Mouse (Mus musculus) cortical plate, adult 2 months (tissue): ENCODE data around the gene Prpf19. TPM values are rescaled to one million over a fixed set of nuclear protein-coding genes. Genes with fewer than 3 reads are reported as not detected.

Experiments used
- H3K27ac ChIP-seq: fragments of 200-500 bp; 2 replicates; pipeline ENCODE4 v1.5.1; 2012; ENCODE audit warnings: low read length, control low read depth, inconsistent platforms; ENCODE audit not compliant: insufficient read depth
- H3K4me1 ChIP-seq: fragments of 200-500 bp; 2 replicates; pipeline ENCODE4 v1.6.1; 2011; ENCODE audit warnings: low read length; ENCODE audit not compliant: control insufficient read depth, insufficient read depth
- H3K4me3 ChIP-seq: fragments of 200-500 bp; 2 replicates; pipeline ENCODE4 v1.5.1; 2011; ENCODE audit warnings: mild to moderate bottlenecking, low read length, control low read depth; ENCODE audit not compliant: insufficient read depth
- CTCF ChIP-seq: fragments of 200-500 bp; IDR thresholded peaks from 2 replicates; pipeline ENCODE4 v1.5.1; 2011; ENCODE audit warnings: mild to moderate bottlenecking, control low read depth, low read length; ENCODE audit not compliant: insufficient read depth; ENCODE audit errors: extremely low read depth
- POLR2A ChIP-seq: fragments of 200-500 bp; IDR thresholded peaks from 2 replicates; pipeline ENCODE4 v1.6.1; 2011; ENCODE audit warnings: mild to moderate bottlenecking, low read length, control low read depth; ENCODE audit not compliant: insufficient read depth; ENCODE audit errors: extremely low read depth
- polyA plus RNA-seq: library from polyadenylated mRNA; depleted of rRNA; stranded (reverse); fragments of >200 nt; gene quantifications from 2 replicates; pipeline ENCODE4 v1.2.3, GENCODE M21; 2012

Gene Prpf19
- polyA plus RNA-seq, 1 experiment = 219 TPM

DNA sequence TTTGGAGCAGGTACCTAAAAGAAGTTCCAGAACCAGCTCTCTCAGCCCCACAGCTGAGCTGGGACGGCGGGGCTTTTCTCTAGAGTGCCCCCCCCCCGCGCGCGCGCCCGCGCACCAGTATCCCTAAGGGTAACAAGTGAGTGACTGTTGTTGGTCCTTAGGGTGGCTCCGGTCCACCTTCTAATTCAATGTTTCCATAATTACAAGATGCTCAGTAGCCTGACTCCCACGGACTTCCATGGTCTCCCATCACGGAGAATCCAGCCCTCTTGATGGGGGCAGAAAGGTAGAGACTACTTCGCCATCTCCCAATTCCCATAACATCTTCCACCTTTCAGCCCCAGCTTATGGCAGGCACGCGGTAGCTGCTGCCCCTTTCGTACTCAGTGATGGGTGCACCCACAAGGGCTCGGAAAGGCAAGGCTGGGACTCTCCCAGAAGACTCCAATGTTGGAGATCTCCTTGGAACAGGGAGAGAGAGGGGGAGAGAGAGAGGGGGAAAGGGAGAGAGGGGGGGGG is 26.3 kb upstream of the Prpf19 start:
- peak overlapping the region; percentile 19; the same call in 1 of the 2 replicates for H3K27ac ChIP-seq
- peaks cover 1% of the 10 kb centered on the region; the same call in 1 of the 2 replicates for H3K4me1 ChIP-seq
- peak overlapping the region; percentile 91 for H3K4me3 ChIP-seq
- TF ChIP-seq CTCF (no peak), POLR2A (no peak)

- peaks cover 1% of the 10 kb centered on the region; the same call in 1 of the 2 replicates for H3K4me1 ChIP-seq
- H3K4me3 ChIP-seq = peak overlapping the region; percentile 91
- TF ChIP-seq POLR2A (peak; percentile 89), CTCF (no peak)
- H3K27ac ChIP-seq = peak overlapping the region; percentile 58
These were observed 25.7 kb upstream of the Prpf19 start for GRCm38 (mm10) chr19:10869241-10869885.

DNA sequence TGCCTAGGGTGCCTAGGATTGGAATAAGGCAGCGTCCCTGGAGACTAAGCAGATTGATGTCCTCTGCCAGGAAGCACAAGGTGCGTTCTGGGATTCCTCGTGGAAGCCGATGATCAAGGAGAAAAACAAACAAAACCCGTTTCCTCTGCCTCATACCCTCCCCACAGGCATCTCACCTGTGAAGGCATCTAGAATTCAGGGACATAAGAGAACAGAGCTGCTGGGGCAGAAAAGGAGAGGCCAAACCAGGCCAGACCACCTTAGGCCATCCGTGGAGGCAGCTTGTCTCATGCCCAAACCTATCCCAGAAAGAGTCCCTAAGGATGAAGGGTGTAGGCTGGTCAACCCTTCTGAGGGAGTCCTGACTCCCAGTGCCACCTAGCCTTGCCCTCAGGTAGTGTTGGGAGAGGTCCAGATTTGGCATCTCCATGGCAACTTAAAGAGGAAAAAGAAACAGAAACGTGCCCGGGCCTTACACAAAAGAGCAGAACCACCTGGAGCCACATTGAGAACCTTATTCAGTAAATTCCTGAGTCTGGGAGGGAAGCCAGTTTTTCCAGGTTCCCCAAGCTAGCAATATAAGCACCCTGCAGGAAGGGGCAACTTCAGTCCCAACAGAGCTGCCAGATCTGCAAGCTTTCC is 25.0 kb upstream of the Prpf19 start, which contains the start of gene Tmem132a:
Tmem132a (minus strand) TSS at position 55 of the 642 bp plus-strand sequence.
- H3K4me3 ChIP-seq = peak within 1 kb of the TSS; percentile 91
- peaks cover 1% of the 10 kb centered on the region; the same call in 1 of the 2 replicates for H3K4me1 ChIP-seq
- peak within 1 kb of the TSS; percentile 58 for H3K27ac ChIP-seq
- TF ChIP-seq POLR2A = no peak
- TF ChIP-seq CTCF = no peak

- no peak for TF ChIP-seq CTCF
- TF ChIP-seq POLR2A = no peak
- Histone ChIP-seq H3K4me1 (peaks cover 1% of the 10 kb centered on the region; the same call in 1 of the 2 replicates), H3K4me3 (no peak overlapping the region), H3K27ac (no peak overlapping the region)
These were observed 24.4 kb upstream of the Prpf19 start for GRCm38 (mm10) chr19:10870676-10871075.

DNA sequence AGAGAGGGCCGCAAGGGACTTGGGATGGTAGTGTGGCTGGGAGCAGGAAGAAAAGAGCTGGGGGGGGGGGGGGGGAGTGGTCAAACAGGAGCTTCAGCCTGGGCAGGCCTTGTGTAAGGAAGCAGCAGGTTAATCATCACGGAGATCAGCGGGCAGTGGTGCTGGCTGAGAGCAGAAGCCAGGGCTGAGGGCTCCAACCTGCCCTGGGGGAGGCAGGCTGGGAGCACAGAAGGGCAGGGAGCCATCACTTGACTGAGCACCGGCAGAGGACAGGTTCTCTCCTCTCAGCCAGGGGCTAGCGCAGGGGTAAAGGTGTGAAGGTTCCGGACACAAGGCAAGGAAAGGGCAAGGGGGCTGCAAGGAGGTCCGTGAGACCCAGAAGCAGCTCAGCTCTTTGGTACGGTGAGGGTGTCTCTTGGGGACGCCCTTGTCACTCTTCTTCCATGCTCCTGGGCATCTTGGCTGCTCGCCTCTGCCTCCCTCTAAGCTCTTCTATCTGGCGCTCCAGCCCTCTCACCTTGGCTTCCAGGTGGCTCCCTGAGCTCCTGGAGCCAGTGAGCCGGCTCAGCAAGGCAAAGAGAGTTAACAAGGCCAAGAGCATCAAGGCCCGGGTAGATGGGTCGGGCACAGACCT is 23.6 kb upstream of the Prpf19 start:
- H3K27ac ChIP-seq = no peak overlapping the region
- peaks cover 1% of the 10 kb centered on the region; the same call in 1 of the 2 replicates for H3K4me1 ChIP-seq
- no peak for TF ChIP-seq POLR2A
- TF ChIP-seq CTCF = no peak
- no peak overlapping the region for H3K4me3 ChIP-seq

DNA sequence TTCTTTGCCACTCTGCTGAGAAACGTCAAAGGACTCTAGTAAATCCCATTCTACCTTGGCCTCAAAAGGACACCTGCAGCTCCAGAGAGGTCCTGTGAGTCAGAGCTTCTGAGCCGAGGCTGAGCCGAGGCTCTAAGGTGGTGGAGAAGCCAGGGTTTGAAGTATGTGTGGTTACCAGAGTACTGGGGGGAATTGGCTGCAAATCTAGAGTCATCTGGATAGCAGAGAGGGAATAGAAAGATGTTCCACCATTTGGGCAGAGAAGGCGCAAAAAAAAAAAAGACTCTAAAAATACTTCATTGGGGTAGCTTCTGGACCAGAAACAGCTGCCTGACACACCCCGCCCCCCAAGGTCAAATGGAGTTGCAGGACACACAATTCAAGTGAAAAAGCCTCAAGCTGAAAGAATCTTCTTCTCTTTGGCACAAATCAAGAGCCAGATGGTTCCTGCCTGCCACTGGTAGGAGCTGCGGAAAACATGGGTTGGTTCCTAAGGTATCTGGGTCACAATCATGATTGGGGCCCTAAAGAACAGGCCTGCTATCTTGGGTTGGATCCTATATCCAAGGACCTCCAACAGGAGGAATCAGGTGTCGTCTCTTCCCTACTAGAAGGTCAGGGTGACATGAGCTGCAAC is 16.7 kb upstream of the Prpf19 start:
- Histone ChIP-seq H3K4me1 (peaks cover 14% of the 10 kb centered on the region), H3K27ac (peak overlapping the region; percentile 64), H3K4me3 (no peak overlapping the region)
- TF ChIP-seq CTCF (no peak), POLR2A (no peak)

DNA sequence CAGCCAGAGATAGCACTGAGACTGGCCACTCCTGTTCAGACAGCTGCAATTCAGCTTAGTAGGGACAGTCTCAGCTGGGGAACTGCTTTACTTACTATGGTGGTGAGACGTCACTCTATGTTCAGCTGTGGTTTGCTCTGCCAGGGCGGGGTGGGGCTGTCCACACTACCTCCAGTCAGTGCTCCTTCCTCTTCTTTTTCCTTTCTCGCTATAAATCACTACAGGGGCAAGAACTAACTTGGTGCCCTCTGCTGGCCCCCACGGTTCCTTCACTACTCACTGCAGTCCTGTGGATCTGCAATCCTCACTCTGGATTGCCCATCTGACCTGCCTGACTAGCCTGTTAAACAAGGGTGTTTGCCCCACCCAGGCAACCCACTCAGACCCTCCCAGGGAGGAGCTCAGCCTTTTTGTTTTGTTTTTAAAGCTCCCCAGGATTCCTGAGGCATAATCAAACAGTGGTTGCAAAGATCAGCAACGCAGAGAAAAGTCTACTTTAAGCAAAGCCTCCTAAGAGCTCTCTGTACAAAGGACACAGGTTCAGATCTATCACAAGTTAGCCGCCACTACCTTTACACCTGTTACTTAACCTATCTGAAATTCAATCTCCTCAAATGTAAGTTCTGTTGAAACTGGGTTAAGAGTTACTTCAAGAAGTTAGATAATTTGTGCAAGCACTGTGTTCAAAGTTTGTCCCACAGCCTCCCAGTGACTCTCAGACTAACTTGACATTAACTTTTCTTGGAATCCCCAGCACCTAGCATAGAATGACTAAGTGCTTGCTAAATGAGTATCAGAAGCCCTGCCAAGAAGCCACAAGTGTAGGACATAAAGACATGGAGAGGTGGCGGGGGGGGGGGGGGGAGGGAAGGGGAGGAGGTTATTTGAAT is 14.7 kb upstream of the Prpf19 start:
- TF ChIP-seq CTCF (peak; percentile 30), POLR2A (no peak)
- Histone ChIP-seq H3K4me3 (peak overlapping the region; percentile 60), H3K4me1 (peaks cover 14% of the 10 kb centered on the region), H3K27ac (no peak overlapping the region)

DNA sequence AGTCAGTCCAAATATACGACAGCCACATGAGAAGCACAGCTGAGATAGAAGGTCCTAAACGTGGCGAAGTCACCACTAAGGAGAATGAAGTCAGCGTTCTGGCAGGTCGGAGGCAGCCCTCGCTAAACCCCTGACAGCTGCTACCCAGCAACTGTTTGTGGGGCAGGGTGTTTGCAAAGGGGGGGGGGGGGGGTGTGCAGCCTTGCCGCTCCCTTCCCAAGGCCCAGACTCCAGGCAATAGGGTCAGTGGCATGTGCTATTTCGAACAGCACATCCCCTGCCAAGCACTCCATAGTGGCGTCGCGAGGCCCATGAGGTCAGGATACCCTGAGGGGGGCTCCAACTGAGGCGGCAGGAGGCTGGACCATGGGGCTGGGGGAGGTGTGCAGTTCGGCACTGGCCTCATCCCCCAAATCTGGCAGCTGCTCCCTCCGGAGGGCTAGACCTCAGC is 14.0 kb upstream of the Prpf19 start:
- Histone ChIP-seq H3K4me1 (peaks cover 14% of the 10 kb centered on the region), H3K27ac (peak overlapping the region; percentile 67), H3K4me3 (peak overlapping the region; percentile 60)
- TF ChIP-seq CTCF = no peak
- TF ChIP-seq POLR2A = no peak
